Mouse (Mus musculus) thymus, postnatal 36 days (tissue): ENCODE measurements around the gene Atl3.
A peak's percentile ranks its signal among the peaks of the same experiment; 100 is the strongest.
"Not testable (repeated sequence)": the region's sequence is repeated elsewhere in the genome, so short reads cannot be mapped to it uniquely, and the experiment has no call there.

Experiments
- DNase-seq, 2 experiments: peaks; one replicate each; pipeline ENCODE4 v3.0.0; 2022; ENCODE audit warnings: mixed read lengths in 2 of 2

Gene Atl3

GRCm38 (mm10) chr19:7493352-7494186 is at the start of gene Atl3:
TSS of gene Atl3 (plus strand) at chr19:7494040.
- DNase-seq = peak in 1 of 2 experiments; percentile 7

GRCm38 (mm10) chr19:7445105-7445504 is 48.7 kb upstream of the Atl3 start:
- DNase-seq = no peak

- DNase-seq = peak in 1 of 2 experiments; percentile 5
Measured at GRCm38 (mm10) chr19:7445596-7445995, 48.2 kb upstream of the Atl3 start.

DNA sequence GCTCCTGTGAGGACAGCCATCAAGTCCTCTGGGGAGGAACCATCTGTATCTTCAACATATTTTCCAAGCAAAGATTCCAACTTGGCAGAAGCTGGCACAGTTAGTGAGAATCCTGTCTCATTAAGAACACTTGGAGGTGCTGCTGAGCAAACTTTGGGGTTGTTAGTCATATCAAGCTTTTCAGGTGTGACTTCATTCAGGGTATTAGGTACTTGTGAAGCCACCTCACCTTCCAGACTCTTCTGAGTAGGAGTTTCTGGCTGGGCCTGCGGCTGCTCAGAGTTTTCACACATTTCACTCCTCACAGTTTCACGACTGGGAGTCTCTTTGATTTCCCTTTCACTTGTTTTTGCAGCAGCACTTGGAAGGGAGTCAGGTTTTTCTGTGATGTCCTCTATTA is 37.0 kb upstream of the Atl3 start:
- no peak for DNase-seq

DNA sequence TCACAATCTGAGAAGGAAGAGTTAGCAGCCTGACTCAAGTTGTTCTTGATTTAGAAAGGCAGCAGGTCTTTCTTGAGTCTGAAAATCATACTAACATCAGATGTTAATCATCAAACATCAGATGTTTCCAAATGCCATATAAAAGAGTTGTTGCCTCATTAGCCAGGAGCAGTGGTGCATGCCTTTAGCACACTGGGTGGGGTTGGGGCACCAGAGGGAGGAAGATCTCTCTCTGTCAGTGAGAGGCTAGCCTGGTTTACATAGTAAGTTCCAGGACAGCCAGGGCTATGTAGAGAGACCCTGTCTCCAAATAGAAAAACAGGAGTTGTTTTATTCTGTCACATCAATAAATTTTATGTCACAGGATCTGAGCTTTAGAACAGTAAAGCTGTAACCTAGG is 34.9 kb upstream of the Atl3 start:
- DNase-seq = no peak

GRCm38 (mm10) chr19:7459370-7459769 is 34.5 kb upstream of the Atl3 start:
- no peak for DNase-seq

DNA sequence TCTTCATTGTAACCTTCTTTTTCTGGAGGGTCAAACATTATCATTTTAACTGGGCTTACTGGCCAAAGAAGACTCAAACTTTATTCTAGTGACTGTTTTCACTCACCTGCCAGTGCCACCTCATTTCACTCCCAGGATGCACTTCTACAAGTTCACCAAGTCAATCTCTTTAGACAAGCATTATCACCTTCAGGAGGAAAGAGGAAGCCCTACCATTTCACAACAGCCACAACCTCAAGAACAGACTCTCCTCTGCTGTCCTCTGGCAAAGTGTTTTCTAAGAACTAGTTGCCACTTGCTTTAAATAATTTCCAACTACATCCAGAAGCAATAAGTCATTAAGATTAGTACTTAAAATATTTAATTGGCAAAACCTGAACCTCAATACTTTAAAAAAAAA is 25.9 kb upstream of the Atl3 start:
- no peak for DNase-seq

- DNase-seq = no peak
Measured at GRCm38 (mm10) chr19:7470643-7471042, 23.2 kb upstream of the Atl3 start.

DNA sequence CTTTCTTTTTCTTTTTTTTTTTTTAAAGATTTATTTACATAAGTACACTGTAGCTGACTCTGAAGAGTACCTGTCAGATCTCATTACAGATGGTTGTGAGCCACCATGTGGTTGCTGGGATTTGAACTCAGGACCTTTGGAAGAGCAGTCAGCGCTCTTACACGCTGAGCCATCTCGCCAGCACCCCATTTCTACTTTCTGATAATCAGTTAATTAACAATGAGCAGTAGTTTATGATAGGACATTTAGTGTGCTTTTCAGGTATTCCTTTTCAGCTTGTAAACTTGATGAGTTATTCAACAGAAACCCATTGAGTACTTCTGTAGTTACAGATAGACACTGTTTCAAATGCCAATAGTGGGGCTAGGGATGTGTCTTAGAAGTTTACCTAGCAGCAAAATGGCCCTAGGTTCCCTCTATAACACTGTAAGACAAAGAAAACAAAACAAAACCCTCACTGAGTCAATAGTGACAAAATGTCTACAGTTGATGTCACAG is 14.0 kb upstream of the Atl3 start:
- DNase-seq = no peak

DNA sequence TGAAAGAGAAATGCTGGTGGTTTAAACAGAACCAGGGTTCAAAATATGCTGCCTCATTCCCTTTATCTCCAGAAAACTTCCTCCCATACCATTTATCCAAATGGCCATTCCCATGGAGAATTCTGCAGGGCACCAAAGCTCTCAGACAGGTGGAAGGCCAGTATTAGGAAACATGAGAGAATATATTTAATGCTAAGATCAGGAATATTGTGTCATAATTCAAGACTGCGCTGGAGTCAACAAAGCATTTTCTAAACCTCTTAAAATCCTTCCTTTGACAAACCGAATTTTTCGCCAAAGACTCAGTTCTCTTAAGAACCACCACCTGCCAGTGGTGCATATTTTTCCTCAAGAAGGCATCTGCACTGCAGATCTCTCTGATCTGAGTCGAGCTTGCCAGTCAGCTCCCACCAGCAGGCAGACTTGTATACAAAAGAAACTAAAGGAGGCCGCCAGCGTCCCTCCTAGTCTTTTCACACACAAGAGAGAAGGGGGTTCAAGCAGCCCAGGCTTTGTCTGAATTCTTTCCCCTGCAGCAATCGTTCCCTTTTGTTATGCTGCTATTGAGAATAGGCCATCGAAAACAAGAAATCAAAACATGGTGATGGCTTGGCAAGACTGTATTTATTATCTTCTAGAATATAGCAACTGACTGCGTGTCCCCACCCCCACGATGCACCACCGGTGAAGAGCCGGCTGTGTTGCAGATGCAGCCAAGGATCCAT is 12.1 kb upstream of the Atl3 start:
- DNase-seq = peak; percentile 56 to 67

DNA sequence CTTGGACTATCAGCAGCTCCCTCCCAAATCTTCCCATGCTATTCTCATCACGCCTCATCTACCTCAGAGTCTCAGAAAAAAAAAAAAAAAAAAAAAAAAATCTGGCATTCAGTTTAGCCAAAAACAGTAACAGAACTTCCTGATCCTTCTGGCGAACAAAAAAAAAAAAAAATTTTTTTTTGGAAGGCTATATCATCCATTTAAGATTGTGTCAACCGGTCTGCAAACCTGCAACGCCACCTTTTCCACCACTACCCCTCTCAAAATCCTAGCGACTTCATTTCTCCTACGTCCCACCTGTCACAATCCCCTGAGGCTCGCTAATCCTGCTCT is 11.6 kb upstream of the Atl3 start:
- DNase-seq = no peak

DNA sequence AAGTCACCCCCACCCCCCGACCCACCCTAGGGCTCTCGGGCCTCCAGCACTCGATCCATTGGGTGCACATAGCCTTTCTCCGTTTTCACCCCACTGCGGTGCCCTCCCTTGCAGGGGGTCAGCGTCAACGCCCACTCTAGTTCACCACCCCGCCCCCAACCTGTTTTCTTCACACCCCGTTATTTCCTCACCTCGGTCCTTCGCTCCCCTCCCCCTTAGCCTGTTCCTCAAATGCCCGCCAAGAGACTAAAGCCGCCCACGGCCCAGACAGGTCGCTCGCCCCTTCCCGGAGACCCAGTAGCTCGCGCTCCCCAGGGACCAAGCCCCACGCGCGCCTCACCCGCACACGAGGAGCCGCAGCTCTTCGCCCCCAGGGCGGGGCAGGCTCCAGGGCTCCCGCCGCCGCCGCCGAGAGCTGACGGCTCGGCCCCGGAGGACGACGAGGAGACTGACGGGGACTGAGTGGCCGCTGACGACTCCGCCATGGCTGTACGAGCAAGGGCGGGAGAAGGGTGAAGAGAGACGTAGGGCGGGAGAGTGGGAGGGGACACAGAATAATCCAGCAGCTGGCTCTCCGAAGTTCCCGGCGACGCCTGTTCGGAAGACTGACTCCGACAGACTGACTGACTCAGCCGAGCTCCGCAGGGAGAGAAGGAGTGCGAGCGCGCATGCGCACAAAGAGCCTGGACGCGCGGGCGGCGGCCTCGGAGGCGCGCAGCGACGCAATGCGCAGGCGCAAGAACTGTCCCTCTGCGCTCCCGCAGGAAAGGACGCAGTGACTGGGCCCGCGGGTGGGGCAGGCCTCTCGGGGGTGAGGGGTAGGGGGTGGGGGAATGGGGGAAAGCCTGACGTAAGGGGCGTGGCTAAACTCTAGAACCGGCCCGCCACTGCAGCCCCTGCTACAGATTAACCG is 11.0 kb upstream of the Atl3 start, which contains the start of gene Rtn3:
Gene Rtn3, minus strand, starts transcription at position 683 of the 913 bp plus-strand sequence.
- peak; percentile 95 to 98 for DNase-seq

- peak in 1 of 2 experiments; percentile 62 for DNase-seq
Measured at GRCm38 (mm10) chr19:7483512-7483882, 10.3 kb upstream of the Atl3 start.

DNA sequence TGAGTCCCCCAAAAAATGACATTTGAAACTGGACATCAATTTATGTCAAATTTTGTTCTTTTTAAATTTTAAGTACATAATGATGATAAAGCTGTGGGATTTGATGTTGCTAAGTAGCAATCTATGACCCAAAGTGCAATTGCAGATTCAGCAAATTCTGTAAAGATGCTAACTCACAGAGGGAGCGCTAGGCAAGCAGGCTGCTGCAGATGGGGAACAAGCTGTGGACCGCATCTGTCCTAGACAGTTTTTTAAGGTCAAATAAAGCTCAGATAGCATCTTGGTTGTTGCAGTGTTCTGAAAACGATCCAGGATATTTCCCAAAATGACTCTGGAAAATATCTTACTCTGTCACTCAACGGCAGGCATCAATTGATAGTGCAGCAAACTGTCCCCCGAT is 9.8 kb upstream of the Atl3 start:
- no peak for DNase-seq

- no peak for DNase-seq
Measured at GRCm38 (mm10) chr19:7487680-7488079, 6.2 kb upstream of the Atl3 start.

DNA sequence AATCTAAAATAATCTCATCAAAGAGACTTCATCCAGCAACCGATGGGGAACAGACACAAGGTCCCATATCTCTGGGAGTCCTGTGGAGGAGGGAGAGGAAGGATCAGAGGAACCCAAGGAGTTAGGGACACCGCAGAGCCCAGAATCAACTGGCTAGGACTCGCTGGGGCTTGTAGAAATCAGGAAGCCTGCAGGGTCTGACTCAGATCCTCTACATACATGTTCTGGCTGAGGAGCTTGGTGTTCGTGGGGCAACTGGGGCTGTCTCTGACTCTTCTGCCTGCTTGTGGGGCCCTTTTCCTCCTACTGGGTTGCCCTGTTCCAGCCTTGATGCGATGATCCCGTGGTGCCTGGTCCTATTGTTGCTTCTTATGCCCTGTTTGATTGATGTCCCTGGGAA is 1.9 kb upstream of the Atl3 start:
- no peak for DNase-seq

GRCm38 (mm10) chr19:7492682-7493081 is 1.2 kb upstream of the Atl3 start:
- no peak for DNase-seq

GRCm38 (mm10) chr19:7494187-7495015 is 561 bp downstream of the Atl3 start:
- peak; percentile 86 to 89 for DNase-seq

DNA sequence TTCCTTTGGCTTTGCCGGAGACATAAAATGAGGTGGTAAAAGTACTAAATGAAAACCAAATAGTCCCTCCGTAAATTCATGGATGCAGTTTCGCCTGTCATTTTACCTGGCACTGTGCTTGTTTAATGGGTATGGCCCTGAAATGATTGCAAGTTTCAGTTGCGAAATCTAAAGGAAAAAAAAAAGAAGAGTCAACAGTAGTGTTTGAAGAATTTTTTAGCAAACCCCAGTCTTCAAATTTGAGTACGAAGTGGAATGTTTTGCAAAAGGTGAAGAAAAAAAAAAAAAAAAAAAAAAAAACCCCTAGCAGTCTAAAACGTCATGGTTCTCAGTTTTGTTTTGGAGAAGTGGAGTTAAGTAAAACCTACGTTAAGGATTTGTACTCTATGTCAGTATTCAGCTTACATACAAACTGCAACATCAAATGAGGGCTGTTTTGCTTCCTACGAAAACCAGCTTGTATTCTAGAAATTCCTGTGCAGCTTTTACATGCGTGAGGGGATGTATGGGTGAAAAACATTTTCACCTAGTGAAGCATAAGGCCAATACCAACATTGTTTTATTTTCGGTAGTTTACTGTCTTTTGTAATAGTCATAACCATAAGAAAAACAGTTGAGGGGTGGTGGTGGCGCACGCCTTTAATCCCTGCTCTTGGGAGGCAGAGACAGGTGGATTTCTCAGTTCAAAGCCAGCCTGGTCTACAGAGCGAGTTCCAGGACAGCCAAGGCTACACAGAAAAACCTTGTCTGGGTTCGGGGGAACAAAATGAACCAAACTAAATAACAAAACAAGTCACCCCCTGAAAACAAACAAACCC is 1.6 kb downstream of the Atl3 start:
- DNase-seq = peak in 1 of 2 experiments; percentile 25

DNA sequence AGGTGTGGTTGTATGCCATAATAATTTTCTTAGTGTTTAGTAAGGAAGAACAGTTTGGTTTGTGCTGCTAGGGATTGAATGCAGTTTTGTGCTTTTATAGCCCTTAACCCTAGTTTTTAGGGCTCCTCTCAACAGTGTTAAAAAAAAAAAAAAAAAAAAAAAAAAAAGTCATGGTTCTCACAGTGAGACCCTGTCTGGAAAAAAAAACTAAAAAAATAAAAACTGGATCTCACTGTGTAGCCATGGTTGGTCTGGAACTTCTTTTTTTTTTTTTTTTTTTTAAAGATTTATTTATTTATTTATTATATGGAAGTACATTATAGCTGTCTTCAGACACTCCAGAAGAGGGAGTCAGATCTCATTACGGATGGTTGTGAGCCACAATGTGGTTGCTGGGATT is 2.2 kb downstream of the Atl3 start:
- not testable (repeated sequence) for DNase-seq

DNA sequence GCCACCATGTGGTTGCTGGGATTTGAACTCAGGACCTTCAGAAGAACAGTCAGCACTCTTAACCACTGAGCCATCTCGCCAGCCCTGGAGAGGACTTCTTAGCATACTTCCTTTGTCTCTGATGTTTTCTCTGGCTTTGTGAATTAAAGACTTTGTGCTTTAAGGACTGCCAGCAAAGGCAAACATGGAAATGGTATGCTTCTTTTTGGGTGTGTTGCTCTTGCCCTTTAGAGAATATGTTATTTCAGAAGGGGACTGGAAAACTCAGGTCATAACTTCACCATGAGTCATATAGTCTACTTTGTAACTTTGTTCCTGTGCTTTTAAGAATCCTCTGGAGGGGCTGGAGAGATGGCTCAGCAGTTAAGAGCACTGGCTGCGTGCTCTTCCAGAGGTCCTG is 5.0 kb downstream of the Atl3 start:
- DNase-seq = no peak
